Mouse (Mus musculus) CD8-positive naive resting alpha-beta T cell, adult 57 days (primary cell): ENCODE results near the gene Acvr1c. TPM values are rescaled to one million over a fixed set of nuclear protein-coding genes. Genes with fewer than 3 reads are reported as not detected.

ENCODE experiments used
- total RNA-seq: library from RNA; stranded (reverse); gene quantifications from one replicate; pipeline ENCODE4 v1.2.4, GENCODE M21; 2023

Acvr1c gene
- not detected for total RNA-seq

DNA sequence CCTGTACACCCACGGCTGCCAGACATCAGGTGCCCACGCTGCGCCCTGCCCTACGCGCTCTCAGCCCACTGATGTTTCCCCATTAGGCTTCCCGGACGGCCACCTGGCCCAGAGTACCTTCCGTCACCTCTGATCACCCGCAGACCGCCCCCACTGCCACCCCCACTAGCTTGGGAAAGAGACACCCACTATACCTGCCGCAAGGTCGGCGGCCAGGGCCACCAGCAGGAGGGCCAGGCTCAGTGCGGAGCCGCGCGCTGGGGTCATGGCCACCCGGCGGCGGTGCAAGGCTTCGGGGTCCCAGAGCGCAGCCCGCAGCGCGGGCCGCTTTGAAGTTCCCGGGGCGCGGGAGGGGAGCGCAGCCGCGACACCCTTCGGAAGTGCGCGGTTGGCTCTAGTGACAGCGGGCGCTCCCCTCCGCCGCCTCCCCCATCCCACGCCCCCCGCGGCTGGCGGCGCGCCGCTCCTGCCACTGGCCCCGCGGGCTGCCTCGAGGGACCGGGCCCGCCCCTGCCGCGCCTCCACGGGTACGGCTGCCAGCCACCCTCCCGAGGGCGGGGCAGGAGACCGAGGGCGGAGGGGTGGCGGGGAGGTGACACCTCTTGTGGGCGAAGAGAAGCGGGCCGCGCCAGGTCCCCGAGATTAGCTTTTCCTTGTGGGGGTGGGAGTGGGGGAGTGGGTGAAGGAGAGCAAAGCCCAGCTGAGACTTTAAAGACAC, at the start of gene Acvr1c:
TSS of gene Acvr1c (minus strand) at position 482 of the 718 bp plus-strand sequence.

Other genes starting within 250 kb of the Acvr1c start
- 640 TPM for gene Cytip, start 162.4 kb downstream of the Acvr1c start, total RNA-seq
- not detected for gene Gm17409, start 112.2 kb upstream of the Acvr1c start, total RNA-seq
- 1.2 TPM for gene Acvr1, start 209.3 kb upstream of the Acvr1c start, total RNA-seq
- gene Upp2, start 209.4 kb upstream of the Acvr1c start, total RNA-seq: not detected